Mouse (Mus musculus) bone marrow, adult 2 months (tissue): ENCODE measurements around the gene Tgds.

Experiments used
- CTCF ChIP-seq: fragments of 200-500 bp; IDR thresholded peaks from 2 replicates; pipeline ENCODE4 v1.5.1; 2011; ENCODE audit warnings: low read length, control low read depth; ENCODE audit not compliant: control insufficient read depth, insufficient read depth
- POLR2A ChIP-seq: fragments of 200-500 bp; IDR thresholded peaks from 2 replicates; pipeline ENCODE4 v1.6.1; 2011; ENCODE audit warnings: low read depth, mild to moderate bottlenecking, control low read depth, low read length, borderline replicate concordance; ENCODE audit not compliant: control insufficient read depth

DNA sequence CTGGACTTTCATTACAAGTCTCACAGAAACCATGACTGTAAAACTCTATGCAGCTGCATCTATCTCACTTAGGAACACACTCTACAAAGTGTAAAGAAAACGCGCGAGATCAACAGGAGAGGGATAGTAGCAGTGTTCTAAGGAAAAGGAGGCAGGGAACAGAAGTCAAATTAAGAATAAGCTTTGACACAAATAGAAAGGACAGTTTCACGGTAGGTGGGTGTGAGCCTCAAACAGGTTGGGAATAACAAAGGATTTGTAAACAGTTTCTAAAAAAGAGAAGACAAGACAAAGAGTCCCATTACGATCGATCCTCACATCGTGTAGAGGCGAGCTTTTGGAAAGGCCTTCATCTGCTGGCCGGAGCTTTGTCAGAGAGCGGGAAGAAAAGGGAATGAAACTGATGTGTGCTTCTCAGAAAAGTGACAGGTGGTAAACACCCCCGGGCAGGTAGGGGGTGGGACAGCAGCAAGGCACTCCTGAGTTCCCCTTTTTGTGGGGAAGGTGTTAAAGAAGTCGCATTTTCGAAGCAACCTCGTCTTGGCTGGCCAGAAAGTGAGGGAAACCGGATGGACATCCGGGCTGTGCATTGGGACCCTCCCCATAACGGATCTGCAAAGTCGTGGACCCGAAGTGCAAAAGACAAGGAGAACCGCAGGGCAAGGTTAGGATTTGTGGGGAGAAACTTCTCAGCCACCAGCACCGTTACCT is 469 bp downstream of the Tgds start:
- TF ChIP-seq CTCF (no peak), POLR2A (no peak)
